Comparison of ENCODE assay signal across 9 mouse cellular contexts in the genomic region with DNA sequence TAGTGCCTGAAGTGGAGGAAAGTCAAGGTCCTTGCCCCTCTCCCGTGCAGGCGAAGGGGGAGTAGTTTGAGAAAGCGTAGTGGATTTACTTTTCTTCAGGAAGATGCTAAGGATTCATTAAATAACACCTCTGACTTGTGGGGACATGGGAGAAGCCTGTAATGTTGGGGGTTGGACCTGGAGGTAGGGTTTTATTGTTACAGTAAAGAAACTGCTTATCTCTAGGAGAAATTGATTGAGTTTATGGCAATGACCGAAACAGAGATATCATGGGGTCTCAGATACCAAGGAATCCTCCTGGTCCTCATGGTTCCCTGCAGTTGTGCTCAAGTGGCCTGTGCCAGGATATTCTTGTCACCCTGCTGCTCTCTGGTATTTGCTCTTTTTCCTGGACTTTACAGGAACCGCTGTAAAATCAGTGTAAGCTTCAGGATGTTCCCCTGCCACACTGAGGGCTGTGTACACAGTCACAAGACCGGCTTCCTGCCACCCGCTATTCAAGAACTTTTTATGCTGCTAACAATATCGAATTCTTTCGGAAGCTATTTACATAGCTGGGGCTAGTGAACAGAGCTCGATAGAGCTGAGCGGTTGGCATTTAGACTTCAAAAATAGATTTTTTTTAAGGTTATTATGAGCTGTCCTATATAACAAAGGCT.
DNase-seq lines count a peak whose midpoint lies in the region; ATAC-seq and TF ChIP-seq lines count a peak whose summit lies in the region.
"Had no signal": no experiment of that assay in that cellular context is flagged by ENCODE, and none has a peak within 500 bp of the region (broad histone marks: within the 10 kb centered on the region; RNA-seq: fewer than 3 reads in every experiment).

No protein-coding gene starts in this region.

- H3K4me3 ChIP-seq in heart, adult 2 months = peak overlapping the region; percentile 8; the same call in 1 of the 2 replicates
- H3K4me3 ChIP-seq in forebrain, postnatal 0 days (ENCODE audit: low read depth, low read length) = no peak overlapping the region
- H3K4me3 ChIP-seq in liver, embryonic 13.5 days (replicated peaks) = no peak overlapping the region

- intact Hi-C loops in heart, adult 2 months (cut with DNase I) = loop anchor here (5.0 kb wide), 1 partner anchor 130 kb away; the partner anchor contains the start of gene Fmnl2
- intact Hi-C loops in heart, postnatal 25 days (cut with DNase I) = loop anchor here (5.0 kb wide), 1 partner anchor 105 kb away; no protein-coding TSS in a partner anchor

- ATAC-seq in forebrain, postnatal 0 days = 0 out of 2 replicates have a peak, but pooled peaks have one; percentile 43
- ATAC-seq in liver, embryonic 13.5 days (ENCODE audit: low read depth) = 0 out of 2 replicates have a peak, but pooled peaks have one; percentile 20
- no peak for ATAC-seq in CD4-positive, CD25-positive, alpha-beta regulatory T cell, adult 4 months

- TF ChIP-seq CTCF in heart, adult 2 months (IDR thresholded peaks at IDR 0.05) = no peak
- TF ChIP-seq CTCF in forebrain, postnatal 0 days (IDR thresholded peaks at IDR 0.05; ENCODE audit: low read depth) = no peak

- H3K4me1 ChIP-seq in heart, adult 2 months (ENCODE audit: control insufficient read depth, insufficient read depth, low read length) = peaks cover 16% of the 10 kb centered on the region
- peaks cover 8% of the 10 kb centered on the region; the same call in 1 of the 2 replicates for H3K4me1 ChIP-seq in forebrain, postnatal 0 days (ENCODE audit: insufficient read depth)
- no peaks in the 10 kb centered on the region for H3K4me1 ChIP-seq in liver, embryonic 13.5 days (replicated peaks)

- H3K27ac ChIP-seq in heart, adult 2 months = peak overlapping the region; percentile 29
- H3K27ac ChIP-seq in forebrain, postnatal 0 days (ENCODE audit: low read depth, low read length) = 0 out of 2 replicates have a peak overlapping the region, but pooled peaks have one; percentile 40
- H3K27ac ChIP-seq in liver, embryonic 13.5 days = no peak overlapping the region

- DNase-seq in heart, adult 2 months = peak in 1 of 2 experiments; percentile 30
- DNase-seq in heart, postnatal 25 days (ENCODE audit: low spot score) = no peak
- DNase-seq in Muller cell, postnatal 12 days (ENCODE audit: inconsistent ontology term) = peak; percentile 78
- DNase-seq in forebrain, postnatal 0 days = no peak
- no peak for DNase-seq in liver, embryonic 13.5 days
- no peak for DNase-seq in layer of hippocampus, adult 9-10 months (ENCODE audit: low spot score)
- no peak for DNase-seq in embryo, embryonic 9.5 days (ENCODE audit: extremely low spot score)

- TF ChIP-seq POLR2A in heart, adult 2 months (IDR thresholded peaks at IDR 0.05; ENCODE audit: insufficient read depth, low read depth, low read length) = no peak

- no peaks in the 10 kb centered on the region for H3K9me3 ChIP-seq in forebrain, postnatal 0 days (ENCODE audit: low read length)
- no peaks in the 10 kb centered on the region for H3K9me3 ChIP-seq in liver, embryonic 13.5 days (replicated peaks)

- no peaks in the 10 kb centered on the region for H3K27me3 ChIP-seq in heart, adult 2 months (ENCODE audit: control insufficient read depth, insufficient read depth, low read length)
- H3K27me3 ChIP-seq in forebrain, postnatal 0 days (ENCODE audit: insufficient read depth, low read length) = no peaks in the 10 kb centered on the region
- no peaks in the 10 kb centered on the region for H3K27me3 ChIP-seq in liver, embryonic 13.5 days
- H3K27me3 ChIP-seq: CH12.LX had no signal

- no peak overlapping the region; the same call in 1 of the 2 replicates for H3K9ac ChIP-seq in heart, adult 2 months (ENCODE audit: low read depth, low read length)
- H3K9ac ChIP-seq in forebrain, postnatal 0 days = no peak overlapping the region
- H3K9ac ChIP-seq in liver, embryonic 13.5 days = no peak overlapping the region

- H3K36me3 ChIP-seq in heart, adult 2 months (ENCODE audit: control insufficient read depth, insufficient read depth, low read length) = no peaks in the 10 kb centered on the region
- H3K36me3 ChIP-seq in forebrain, postnatal 0 days (ENCODE audit: insufficient read depth) = no peaks in the 10 kb centered on the region
- H3K36me3 ChIP-seq in liver, embryonic 13.5 days = no peaks in the 10 kb centered on the region

- TF ChIP-seq EP300 in heart, adult 2 months (IDR thresholded peaks at IDR 0.05; ENCODE audit: insufficient read depth, low read depth, low read length) = no peak

- no peak overlapping the region for H3K4me2 ChIP-seq in forebrain, postnatal 0 days (ENCODE audit: low read depth)
- no peak overlapping the region for H3K4me2 ChIP-seq in liver, embryonic 13.5 days

- WGBS in heart, adult 2 months = 55% methylated on average over 11 of the region's 11 CpGs
- 31% methylated on average over 11 of the region's 11 CpGs for WGBS in forebrain, postnatal 0 days
- 53% methylated on average over 11 of the region's 11 CpGs for WGBS in liver, embryonic 13.5 days (ENCODE audit: insufficient replicate concordance)

- H3K79me2 ChIP-seq in heart, adult 2 months (replicated peaks; ENCODE audit: control insufficient read depth, insufficient read depth, low read length) = no peaks in the 10 kb centered on the region
